Mouse (Mus musculus): ENCODE results near the gene F2rl1. TPM values are rescaled to one million over a fixed set of nuclear protein-coding genes. Genes with fewer than 3 reads are reported as not detected.

The F2rl1 gene
- polyA plus RNA-seq, 1 experiment from 2014 or later = not detected

DNA sequence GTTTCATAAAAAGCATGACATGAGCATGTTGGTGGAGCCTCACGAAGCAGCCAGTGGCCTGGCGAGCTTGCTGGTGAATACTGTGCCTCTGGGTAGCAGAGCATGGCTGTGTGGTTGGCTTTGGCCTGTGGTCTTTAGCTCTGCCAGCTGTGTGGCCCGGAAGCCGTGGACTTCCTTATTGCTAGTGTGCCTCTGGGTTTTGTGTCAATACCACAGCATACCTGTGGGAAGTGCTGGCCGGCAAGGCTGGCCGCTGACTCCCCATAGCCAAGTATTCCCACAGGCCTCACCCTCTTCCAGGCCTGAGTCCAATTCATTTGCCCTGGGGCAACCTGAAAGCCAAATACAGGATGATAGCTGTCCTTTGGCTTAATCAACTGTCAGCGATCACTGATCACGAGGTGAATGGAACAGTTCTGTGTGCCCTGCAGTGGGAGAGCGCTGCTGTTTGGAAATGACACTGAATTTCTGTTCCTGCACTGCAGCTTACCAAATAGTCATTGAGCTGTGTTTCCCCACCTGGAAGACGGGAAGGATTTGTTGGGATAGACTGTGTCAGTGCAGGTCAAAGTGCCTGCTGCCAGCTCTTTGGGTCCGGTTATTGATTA lies 29.0 kb upstream of the F2rl1 start:
- H3K4me2 ChIP-seq (ENCODE audit: low read length) = no peak overlapping the region
- no peak overlapping the region for H3K4me3 ChIP-seq (replicated peaks; ENCODE audit: low read length)
- WGBS = 87% methylated on average over 11 of the region's 11 CpGs
- no peak overlapping the region for H3K27ac ChIP-seq (ENCODE audit: low read length)
- ATAC-seq = no peak
- no peak overlapping the region for H3K9ac ChIP-seq (replicated peaks; ENCODE audit: low read depth, low read length)
- no peaks in the 10 kb centered on the region for H3K9me3 ChIP-seq (ENCODE audit: control insufficient read depth, low read length)
- H3K36me3 ChIP-seq (ENCODE audit: control insufficient read depth, insufficient read depth) = no peaks in the 10 kb centered on the region
- no peaks in the 10 kb centered on the region; the same call in 1 of the 2 replicates for H3K4me1 ChIP-seq (replicated peaks; ENCODE audit: control insufficient read depth, insufficient read depth, low read length)
- no peaks in the 10 kb centered on the region for H3K27me3 ChIP-seq (replicated peaks; ENCODE audit: control insufficient read depth, insufficient read depth, low read length)

DNA sequence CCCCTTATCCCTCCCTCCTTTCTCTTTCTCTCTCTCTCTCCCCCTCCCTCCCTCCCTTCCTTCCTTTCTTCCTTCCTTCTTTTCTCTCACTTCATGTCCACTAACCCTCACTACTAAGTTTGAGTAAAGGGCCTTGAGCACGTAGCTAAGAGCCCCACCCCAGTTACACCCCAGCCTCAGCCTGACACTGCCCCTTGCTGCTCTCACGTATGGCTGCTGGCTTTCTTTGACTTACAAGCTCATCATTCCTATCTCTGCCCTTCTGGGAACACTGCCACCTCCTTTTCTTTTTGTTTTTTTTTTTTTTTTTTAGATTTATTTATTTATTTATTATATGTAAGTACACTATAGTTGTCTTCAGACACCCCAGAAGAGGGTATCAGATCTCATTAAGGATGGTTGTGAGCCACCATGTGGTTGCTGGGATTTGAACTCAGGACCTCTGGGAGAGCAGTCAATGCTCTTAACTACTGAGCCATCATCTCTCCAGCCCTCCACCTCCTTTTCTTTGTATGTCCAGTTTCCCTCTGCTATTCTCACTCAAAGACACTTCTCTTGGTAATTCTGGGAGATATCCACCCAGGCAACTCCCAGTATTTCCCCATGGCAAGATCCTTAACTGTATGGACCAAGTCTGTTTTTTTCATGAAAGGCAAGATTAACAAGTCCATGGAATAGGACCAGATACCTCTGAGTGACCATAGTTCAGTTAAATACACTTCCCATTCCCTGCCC lies 25.8 kb upstream of the F2rl1 start:
- H3K4me3 ChIP-seq (replicated peaks; ENCODE audit: low read length) = no peak overlapping the region
- H3K9ac ChIP-seq (replicated peaks; ENCODE audit: low read depth, low read length) = no peak overlapping the region
- H3K4me1 ChIP-seq (replicated peaks; ENCODE audit: control insufficient read depth, insufficient read depth, low read length) = peaks cover 11% of the 10 kb centered on the region; the same call in 1 of the 2 replicates
- H3K9me3 ChIP-seq (ENCODE audit: control insufficient read depth, low read length) = no peaks in the 10 kb centered on the region
- H3K27me3 ChIP-seq (replicated peaks; ENCODE audit: control insufficient read depth, insufficient read depth, low read length) = no peaks in the 10 kb centered on the region
- whole genome bisulfite sequencing = 66% methylated on average over 2 of the region's 2 CpGs
- no peak for ATAC-seq
- no peak overlapping the region for H3K4me2 ChIP-seq (ENCODE audit: low read length)
- no peaks in the 10 kb centered on the region for H3K36me3 ChIP-seq (ENCODE audit: control insufficient read depth, insufficient read depth)
- H3K27ac ChIP-seq (ENCODE audit: low read length) = no peak overlapping the region

DNA sequence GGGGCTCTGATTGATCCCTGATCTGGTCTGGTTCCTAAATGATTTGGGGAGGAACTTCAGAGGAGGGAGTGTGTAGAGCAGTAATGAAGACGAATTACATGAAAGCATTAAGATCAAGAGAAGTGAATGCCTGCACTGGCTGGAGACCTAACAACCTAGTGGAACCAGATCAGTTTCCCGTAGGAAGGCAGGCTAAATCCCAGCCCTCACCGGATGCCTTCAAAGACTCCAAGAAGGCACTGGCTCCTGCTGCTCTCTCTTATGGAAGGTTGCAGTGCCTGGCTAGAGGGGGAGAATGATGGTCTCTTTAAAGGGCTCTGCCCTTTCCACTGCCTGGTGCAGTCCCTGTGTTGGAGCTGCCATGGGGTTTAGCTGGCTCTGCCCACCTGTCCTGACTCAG lies 24.4 kb upstream of the F2rl1 start:
- Histone ChIP-seq H3K9me3 (ENCODE audit: control insufficient read depth, low read length) (no peaks in the 10 kb centered on the region), H3K27ac (ENCODE audit: low read length) (no peak overlapping the region), H3K27me3 (replicated peaks; ENCODE audit: control insufficient read depth, insufficient read depth, low read length) (no peaks in the 10 kb centered on the region), H3K4me3 (replicated peaks; ENCODE audit: low read length) (no peak overlapping the region), H3K9ac (replicated peaks; ENCODE audit: low read depth, low read length) (no peak overlapping the region), H3K4me2 (ENCODE audit: low read length) (no peak overlapping the region), H3K4me1 (replicated peaks; ENCODE audit: control insufficient read depth, insufficient read depth, low read length) (peaks cover 11% of the 10 kb centered on the region; the same call in 1 of the 2 replicates), H3K36me3 (ENCODE audit: control insufficient read depth, insufficient read depth) (no peaks in the 10 kb centered on the region)
- 7% methylated on average over 3 of the region's 3 CpGs for WGBS
- no peak for ATAC-seq

DNA sequence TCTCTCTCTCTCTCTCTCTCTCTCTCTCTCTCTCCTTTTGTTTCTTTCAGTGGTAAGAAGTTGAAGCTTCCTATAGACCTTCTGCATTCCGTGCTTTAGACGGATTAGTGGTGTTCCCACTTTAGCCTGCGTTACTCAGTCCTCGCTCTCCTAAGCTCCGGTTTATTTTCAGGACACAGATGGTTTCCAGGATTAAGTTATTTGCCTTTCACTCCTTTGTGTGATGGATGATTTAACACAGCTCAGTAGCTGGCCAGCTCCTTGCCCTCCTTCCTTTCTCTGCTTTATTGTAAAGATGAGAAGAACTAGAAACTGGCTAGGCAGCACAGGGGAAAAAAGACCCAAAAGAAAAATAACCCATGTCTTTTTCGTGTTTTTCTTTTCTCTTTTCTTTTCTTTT lies 23.8 kb upstream of the F2rl1 start:
- WGBS = 3% methylated on average over 6 of the region's 6 CpGs
- ATAC-seq = no peak
- Histone ChIP-seq H3K4me2 (ENCODE audit: low read length) (0 out of 2 replicates have a peak overlapping the region, but pooled peaks have one; percentile 22), H3K4me3 (replicated peaks; ENCODE audit: low read length) (no peak overlapping the region), H3K27ac (ENCODE audit: low read length) (no peak overlapping the region), H3K9ac (replicated peaks; ENCODE audit: low read depth, low read length) (no peak overlapping the region), H3K4me1 (replicated peaks; ENCODE audit: control insufficient read depth, insufficient read depth, low read length) (peaks cover 11% of the 10 kb centered on the region; the same call in 1 of the 2 replicates), H3K27me3 (replicated peaks; ENCODE audit: control insufficient read depth, insufficient read depth, low read length) (no peaks in the 10 kb centered on the region), H3K9me3 (ENCODE audit: control insufficient read depth, low read length) (peaks cover 2% of the 10 kb centered on the region; the same call in 1 of the 2 replicates), H3K36me3 (ENCODE audit: control insufficient read depth, insufficient read depth) (no peaks in the 10 kb centered on the region)

DNA sequence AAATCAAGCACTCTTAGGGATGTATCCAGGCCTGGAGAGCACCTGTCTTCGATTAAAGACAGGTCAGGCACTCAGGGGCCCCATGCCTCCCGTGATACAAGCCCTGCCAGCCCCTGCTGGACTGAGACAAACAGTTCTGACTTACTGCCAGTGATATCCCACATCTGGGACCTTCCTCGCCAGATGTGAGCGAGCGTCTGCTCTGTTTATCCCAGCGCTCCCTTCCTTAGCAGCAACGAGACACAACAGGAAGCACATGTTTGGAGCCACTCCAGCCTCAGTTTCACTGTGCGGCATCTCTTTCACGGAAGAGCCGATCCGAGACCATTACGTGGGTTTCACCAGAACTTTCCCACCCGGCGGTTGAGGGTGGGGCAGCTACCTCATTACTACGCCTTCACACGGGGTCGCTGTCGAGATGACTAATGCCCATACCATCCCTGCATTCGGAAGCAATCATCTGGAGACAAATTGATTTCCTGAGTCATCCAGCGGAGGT lies 23.3 kb upstream of the F2rl1 start:
- WGBS = 31% methylated on average over 20 of the region's 20 CpGs
- Histone ChIP-seq H3K4me2 (ENCODE audit: low read length) (peak overlapping the region; percentile 26), H3K9ac (replicated peaks; ENCODE audit: low read depth, low read length) (no peak overlapping the region), H3K9me3 (ENCODE audit: control insufficient read depth, low read length) (peaks cover 2% of the 10 kb centered on the region; the same call in 1 of the 2 replicates), H3K27me3 (replicated peaks; ENCODE audit: control insufficient read depth, insufficient read depth, low read length) (no peaks in the 10 kb centered on the region), H3K27ac (ENCODE audit: low read length) (no peak overlapping the region), H3K4me3 (replicated peaks; ENCODE audit: low read length) (no peak overlapping the region; the same call in 1 of the 2 replicates), H3K4me1 (replicated peaks; ENCODE audit: control insufficient read depth, insufficient read depth, low read length) (peaks cover 11% of the 10 kb centered on the region; the same call in 1 of the 2 replicates), H3K36me3 (ENCODE audit: control insufficient read depth, insufficient read depth) (no peaks in the 10 kb centered on the region)
- peak; percentile 28; the same call in 1 of the 2 replicates for ATAC-seq

DNA sequence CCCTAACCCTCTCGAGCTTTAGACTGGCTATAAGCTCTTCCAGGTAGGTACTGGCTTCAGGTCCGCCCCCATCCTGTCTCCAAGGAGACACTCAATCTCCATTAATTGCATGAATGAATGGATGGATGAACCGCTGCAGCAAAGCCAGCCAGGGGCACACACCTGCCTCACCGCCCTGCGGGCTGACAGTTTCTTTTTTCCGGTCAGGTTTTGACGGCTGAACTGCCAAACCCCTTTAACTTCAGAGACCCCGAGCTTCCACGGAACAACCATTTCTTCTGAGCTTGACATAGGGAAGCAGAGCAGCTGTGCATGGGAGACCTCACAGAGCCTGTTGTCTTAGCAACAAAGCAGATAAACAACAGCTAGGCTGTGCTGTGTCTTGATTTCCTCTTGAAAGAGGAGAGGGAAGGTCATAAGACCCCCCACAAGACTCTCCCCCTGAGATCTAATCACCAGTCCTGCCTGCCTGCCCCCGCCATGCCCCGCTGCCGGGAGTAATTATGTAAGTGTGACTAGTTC lies 22.1 kb upstream of the F2rl1 start:
- Histone ChIP-seq H3K4me2 (ENCODE audit: low read length) (no peak overlapping the region), H3K9ac (replicated peaks; ENCODE audit: low read depth, low read length) (no peak overlapping the region), H3K27ac (ENCODE audit: low read length) (no peak overlapping the region)

DNA sequence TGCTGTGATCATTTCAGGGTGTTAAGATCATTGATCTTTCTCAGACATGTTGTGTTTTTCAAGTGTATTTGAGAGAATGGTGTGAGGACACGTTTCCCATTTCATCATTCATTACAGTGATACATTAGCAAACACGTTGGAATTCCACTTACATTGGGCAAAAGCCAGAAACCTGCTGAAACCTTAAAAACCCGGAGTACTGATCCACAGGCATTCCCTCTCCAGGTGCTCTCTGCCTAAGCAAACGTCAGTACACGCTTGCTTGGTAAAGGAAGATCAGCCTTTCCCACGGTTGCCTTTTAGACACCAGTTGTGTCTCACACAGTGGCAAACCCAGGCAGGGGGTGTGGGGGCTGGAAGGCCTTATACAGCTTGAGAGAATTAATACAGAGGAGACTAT lies 21.2 kb upstream of the F2rl1 start:
- no peak for ATAC-seq
- 60% methylated on average over 6 of the region's 6 CpGs for WGBS
- no peaks in the 10 kb centered on the region for H3K27me3 ChIP-seq (replicated peaks; ENCODE audit: control insufficient read depth, insufficient read depth, low read length)
- peaks cover 11% of the 10 kb centered on the region; the same call in 1 of the 2 replicates for H3K4me1 ChIP-seq (replicated peaks; ENCODE audit: control insufficient read depth, insufficient read depth, low read length)
- no peaks in the 10 kb centered on the region for H3K36me3 ChIP-seq (ENCODE audit: control insufficient read depth, insufficient read depth)
- H3K9me3 ChIP-seq (ENCODE audit: control insufficient read depth, low read length) = peaks cover 2% of the 10 kb centered on the region; the same call in 1 of the 2 replicates
- H3K4me2 ChIP-seq (ENCODE audit: low read length) = no peak overlapping the region
- H3K9ac ChIP-seq (replicated peaks; ENCODE audit: low read depth, low read length) = no peak overlapping the region
- H3K4me3 ChIP-seq (replicated peaks; ENCODE audit: low read length) = no peak overlapping the region
- no peak overlapping the region for H3K27ac ChIP-seq (ENCODE audit: low read length)

More for the DNA sequence above, 22.1 kb upstream of the F2rl1 start:
- peak; percentile 43; the same call in 1 of the 2 replicates for ATAC-seq
- Histone ChIP-seq H3K36me3 (ENCODE audit: control insufficient read depth, insufficient read depth) (no peaks in the 10 kb centered on the region), H3K4me1 (replicated peaks; ENCODE audit: control insufficient read depth, insufficient read depth, low read length) (peaks cover 11% of the 10 kb centered on the region; the same call in 1 of the 2 replicates), H3K4me3 (replicated peaks; ENCODE audit: low read length) (no peak overlapping the region), H3K27me3 (replicated peaks; ENCODE audit: control insufficient read depth, insufficient read depth, low read length) (no peaks in the 10 kb centered on the region), H3K9me3 (ENCODE audit: control insufficient read depth, low read length) (peaks cover 2% of the 10 kb centered on the region; the same call in 1 of the 2 replicates)
- 44% methylated on average over 12 of the region's 12 CpGs for WGBS

DNA sequence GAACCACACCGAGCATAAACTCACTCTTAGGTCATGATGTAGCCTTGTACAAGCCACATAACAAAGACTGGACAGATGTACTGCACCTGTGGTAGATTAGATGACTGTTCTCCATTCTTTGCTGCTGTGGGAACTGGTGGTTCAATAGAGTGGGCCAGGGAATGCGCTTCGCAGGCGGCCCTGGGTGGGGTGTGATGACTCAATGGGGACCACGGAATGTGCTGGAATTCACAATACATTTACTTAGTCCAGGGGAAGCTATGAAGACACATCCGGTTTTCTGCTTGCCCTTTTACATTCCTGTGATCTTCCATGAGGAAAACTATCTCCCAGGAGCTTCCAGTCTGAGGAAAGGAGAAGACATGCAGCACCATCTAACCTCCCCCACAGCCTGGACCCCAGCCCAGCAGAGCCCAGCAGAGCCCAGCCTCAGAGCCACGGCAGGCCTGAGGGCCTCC lies 20.7 kb upstream of the F2rl1 start:
- ATAC-seq = no peak
- 83% methylated on average over 7 of the region's 7 CpGs for WGBS
- Histone ChIP-seq H3K4me2 (ENCODE audit: low read length) (no peak overlapping the region), H3K27me3 (replicated peaks; ENCODE audit: control insufficient read depth, insufficient read depth, low read length) (no peaks in the 10 kb centered on the region), H3K4me3 (replicated peaks; ENCODE audit: low read length) (no peak overlapping the region), H3K27ac (ENCODE audit: low read length) (no peak overlapping the region), H3K36me3 (ENCODE audit: control insufficient read depth, insufficient read depth) (no peaks in the 10 kb centered on the region), H3K9ac (replicated peaks; ENCODE audit: low read depth, low read length) (no peak overlapping the region), H3K4me1 (replicated peaks; ENCODE audit: control insufficient read depth, insufficient read depth, low read length) (peaks cover 11% of the 10 kb centered on the region; the same call in 1 of the 2 replicates), H3K9me3 (ENCODE audit: control insufficient read depth, low read length) (peaks cover 2% of the 10 kb centered on the region; the same call in 1 of the 2 replicates)

DNA sequence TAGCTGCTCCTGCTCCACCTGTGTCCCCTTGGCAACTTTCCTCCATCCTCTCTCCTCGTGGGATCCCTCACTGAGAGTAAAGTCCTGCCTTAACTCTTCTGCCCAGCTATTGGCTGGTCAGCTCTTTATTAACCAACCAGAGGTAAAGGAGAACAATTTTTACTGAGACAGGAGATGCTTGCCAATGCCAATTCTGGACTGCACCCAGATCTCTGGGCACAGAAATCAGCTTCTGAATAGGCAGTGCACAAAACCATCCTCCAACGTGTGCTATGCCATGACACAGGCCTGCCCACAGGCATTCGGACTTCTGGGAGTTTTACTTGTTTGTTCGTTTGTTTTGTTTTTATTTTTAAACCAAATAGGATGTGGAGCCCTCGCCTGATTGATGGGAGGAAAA lies 13.0 kb upstream of the F2rl1 start:
- Histone ChIP-seq H3K36me3 (ENCODE audit: control insufficient read depth, insufficient read depth) (no peaks in the 10 kb centered on the region), H3K9ac (replicated peaks; ENCODE audit: low read depth, low read length) (no peak overlapping the region), H3K4me1 (replicated peaks; ENCODE audit: control insufficient read depth, insufficient read depth, low read length) (peaks cover 21% of the 10 kb centered on the region), H3K9me3 (ENCODE audit: control insufficient read depth, low read length) (no peaks in the 10 kb centered on the region), H3K27ac (ENCODE audit: low read length) (no peak overlapping the region), H3K27me3 (replicated peaks; ENCODE audit: control insufficient read depth, insufficient read depth, low read length) (no peaks in the 10 kb centered on the region), H3K4me3 (replicated peaks; ENCODE audit: low read length) (no peak overlapping the region), H3K4me2 (ENCODE audit: low read length) (no peak overlapping the region)
- 51% methylated on average over 5 of the region's 5 CpGs for WGBS
- ATAC-seq = no peak

All from forebrain, embryonic 16.5 days (tissue).